Mouse (Mus musculus) liver, adult 2 months (tissue): Measurements from ENCODE around the gene Six5. TPM values are rescaled to one million over a fixed set of nuclear protein-coding genes. Genes with fewer than 3 reads are reported as not detected.

Source experiments
- DNase-seq: peaks from one replicate; pipeline ENCODE4 v3.0.0-alpha.2; 2011; ENCODE audit warnings: low read depth, low spot score; ENCODE audit errors: extremely low read depth
- H3K27ac ChIP-seq: fragments of 200-500 bp; replicated peaks from 2 replicates; pipeline ENCODE4 v1.5.1; 2012; ENCODE audit warnings: low read depth, mild to moderate bottlenecking, control low read depth, inconsistent platforms, low read length; ENCODE audit not compliant: insufficient read depth
- H3K27me3 ChIP-seq: fragments of 200-500 bp; 2 replicates; pipeline ENCODE4 v1.6.1; 2012; ENCODE audit warnings: mild to moderate bottlenecking, moderate library complexity, low read length, inconsistent platforms; ENCODE audit not compliant: control insufficient read depth, insufficient read depth
- H3K36me3 ChIP-seq: fragments of 200-500 bp; 2 replicates; pipeline ENCODE4 v1.6.1; 2012; ENCODE audit warnings: low read length, inconsistent platforms; ENCODE audit not compliant: control insufficient read depth, insufficient read depth
- H3K4me1 ChIP-seq: fragments of 200-500 bp; 2 replicates; pipeline ENCODE4 v1.6.1; 2011; ENCODE audit warnings: low read length; ENCODE audit not compliant: control insufficient read depth, insufficient read depth
- H3K4me3 ChIP-seq: fragments of 200-500 bp; 2 replicates; pipeline ENCODE4 v1.5.1; 2011; ENCODE audit warnings: low read depth, mild to moderate bottlenecking, control low read depth, low read length, moderate library complexity; ENCODE audit not compliant: insufficient read depth
- H3K79me2 ChIP-seq: fragments of 200-500 bp; 2 replicates; pipeline ENCODE4 v1.6.1; 2012; ENCODE audit warnings: inconsistent platforms, mild to moderate bottlenecking, low read length, moderate library complexity; ENCODE audit not compliant: control insufficient read depth, insufficient read depth
- H3K9ac ChIP-seq: fragments of 200-500 bp; 2 replicates; pipeline ENCODE4 v1.6.1; 2012; ENCODE audit warnings: low read depth, mild to moderate bottlenecking, control low read depth, inconsistent platforms, low read length
- CTCF ChIP-seq: fragments of 200-500 bp; IDR thresholded peaks from 2 replicates; pipeline ENCODE4 v1.5.1; 2011; ENCODE audit warnings: low read depth, low read length, control low read depth
- POLR2A ChIP-seq: fragments of 200-500 bp; IDR thresholded peaks from 2 replicates; pipeline ENCODE4 v1.6.1; 2011; ENCODE audit warnings: low read length, control low read depth; ENCODE audit not compliant: insufficient read depth; ENCODE audit errors: extremely low read depth
- WGBS: fragments of 180-500 bp; shearing (Covaris S2); methylation state at CpG from one replicate; pipeline ENCODE4 v1.1.7; 2018; 5-methylcytosine and 5-hydroxymethylcytosine counted together
- polyA plus RNA-seq: library from polyadenylated mRNA; depleted of rRNA; stranded (reverse); fragments of >200 nt; gene quantifications from 2 replicates; pipeline ENCODE4 v1.2.3, GENCODE M21; 2012
- total RNA-seq: library from RNA; depleted of rRNA; stranded (reverse); fragments of >200 nt; gene quantifications from 2 replicates; pipeline ENCODE4 v1.2.3, GENCODE M21; 2014

Gene Six5
- total and polyA plus RNA-seq, 2 experiments: 1.8 to 8.7 TPM

DNA sequence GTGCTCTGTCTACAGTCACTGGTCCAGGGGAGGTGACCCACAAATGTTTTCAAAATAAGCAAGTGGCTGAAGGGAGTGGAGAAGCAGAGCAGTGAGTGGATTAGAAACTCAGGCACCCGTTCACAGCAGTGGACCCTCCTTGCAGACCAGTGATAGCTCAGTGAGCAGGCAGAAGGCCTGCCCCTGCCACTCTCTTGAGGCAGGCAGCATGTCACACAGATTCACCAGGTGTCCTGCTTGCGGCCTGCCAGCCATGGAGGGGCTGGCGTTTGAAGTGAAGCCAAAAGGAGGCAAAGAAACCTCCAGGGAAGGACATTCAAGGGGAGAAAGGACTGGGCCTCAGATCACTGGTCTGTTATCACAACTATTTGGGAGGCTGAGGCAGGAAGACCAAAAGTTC is 15.7 kb upstream of the Six5 start:
- H3K4me1 ChIP-seq: peaks cover 10% of the 10 kb centered on the region
- no peak for TF ChIP-seq CTCF
- no peak for TF ChIP-seq POLR2A

DNA sequence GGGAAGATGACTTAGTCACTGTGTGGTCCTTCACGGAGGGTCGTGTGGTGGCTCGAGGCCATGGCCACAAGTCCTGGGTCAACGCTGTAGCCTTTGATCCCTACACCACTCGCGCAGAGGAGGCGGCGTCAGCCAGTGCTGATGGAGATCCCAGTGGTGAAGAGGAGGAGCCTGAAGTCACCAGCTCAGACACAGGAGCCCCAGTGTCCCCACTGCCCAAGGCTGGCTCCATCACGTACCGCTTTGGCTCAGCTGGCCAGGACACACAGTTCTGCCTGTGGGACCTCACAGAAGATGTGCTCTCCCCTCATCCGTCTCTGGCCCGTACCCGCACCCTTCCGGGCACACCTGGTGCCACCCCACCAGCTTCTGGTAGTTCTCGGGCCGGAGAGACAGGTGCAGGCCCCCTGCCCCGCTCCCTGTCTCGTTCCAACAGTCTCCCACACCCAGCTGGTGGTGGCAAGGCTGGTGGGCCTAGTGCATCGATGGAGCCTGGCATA is 13.9 kb upstream of the Six5 start:
- Histone ChIP-seq H3K36me3 (no peaks in the 10 kb centered on the region), H3K79me2 (no peaks in the 10 kb centered on the region), H3K4me1 (peaks cover 8% of the 10 kb centered on the region; the same call in 1 of the 2 replicates), H3K9ac (no peak overlapping the region), H3K4me3 (no peak overlapping the region), H3K27ac (no peak overlapping the region), H3K27me3 (no peaks in the 10 kb centered on the region)
- DNase-seq: no peak
- WGBS: 85% methylated on average over 19 of the region's 19 CpGs
- no peak for TF ChIP-seq POLR2A
- no peak for TF ChIP-seq CTCF

More for the DNA sequence above, 15.7 kb upstream of the Six5 start:
- H3K27ac ChIP-seq: peak overlapping the region; percentile 15; the same call in 1 of the 2 replicates
- no peak for DNase-seq
- WGBS: 86% methylated on average over 3 of the region's 3 CpGs
- no peaks in the 10 kb centered on the region for H3K27me3 ChIP-seq
- H3K79me2 ChIP-seq: no peaks in the 10 kb centered on the region
- H3K4me3 ChIP-seq: no peak overlapping the region
- no peak overlapping the region for H3K9ac ChIP-seq
- no peaks in the 10 kb centered on the region for H3K36me3 ChIP-seq

DNA sequence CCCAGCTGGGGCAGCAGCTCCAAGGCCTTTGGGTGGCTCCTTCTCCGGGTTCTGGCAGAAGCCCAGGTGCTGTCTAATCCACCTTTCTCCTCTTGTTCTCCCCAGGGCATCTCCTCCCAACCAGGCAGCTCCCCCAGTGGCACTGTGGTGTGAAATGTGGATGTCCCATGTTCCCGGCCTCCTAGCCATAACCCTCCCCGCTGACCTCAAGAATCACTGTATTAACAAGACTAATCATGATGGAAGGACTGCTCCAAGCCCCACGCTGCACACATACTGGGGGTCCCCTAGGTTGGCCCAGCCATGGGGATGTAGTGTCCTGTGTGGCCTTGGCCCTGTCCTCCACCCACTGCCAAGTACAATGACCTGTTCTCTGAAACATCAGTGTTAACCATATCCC is 12.2 kb upstream of the Six5 start:
- no peaks in the 10 kb centered on the region for H3K27me3 ChIP-seq
- H3K27ac ChIP-seq: no peak overlapping the region
- DNase-seq: no peak
- no peak overlapping the region for H3K4me3 ChIP-seq
- H3K36me3 ChIP-seq: no peaks in the 10 kb centered on the region
- peaks cover 9% of the 10 kb centered on the region for H3K4me1 ChIP-seq
- 83% methylated on average over 4 of the region's 4 CpGs for WGBS
- TF ChIP-seq CTCF: no peak
- no peak for TF ChIP-seq POLR2A
- no peaks in the 10 kb centered on the region for H3K79me2 ChIP-seq
- peak overlapping the region; percentile 29; the same call in 1 of the 2 replicates for H3K9ac ChIP-seq

DNA sequence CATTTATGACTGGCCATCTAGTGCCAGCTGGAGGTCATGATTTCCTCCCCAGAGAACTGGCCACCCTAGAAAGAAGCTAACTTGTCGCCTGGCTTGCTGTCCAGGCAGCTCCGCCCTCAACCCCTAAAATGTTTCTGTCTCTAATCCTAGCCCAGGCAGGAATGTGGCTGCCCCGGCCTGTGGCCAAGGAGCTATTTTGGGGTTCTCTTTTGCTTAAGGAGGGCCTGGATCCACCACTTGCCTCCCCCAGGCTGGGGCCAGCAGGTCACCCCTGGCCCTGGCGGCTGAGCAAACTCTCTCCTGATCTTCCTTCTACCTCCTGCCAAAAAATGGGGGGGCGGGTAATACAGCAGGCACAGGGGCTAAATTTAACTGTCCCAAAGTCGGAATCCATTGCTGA is 11.3 kb upstream of the Six5 start:
- no peak for DNase-seq
- Histone ChIP-seq H3K27ac (no peak overlapping the region), H3K36me3 (no peaks in the 10 kb centered on the region), H3K79me2 (no peaks in the 10 kb centered on the region), H3K27me3 (no peaks in the 10 kb centered on the region), H3K4me3 (no peak overlapping the region), H3K4me1 (peaks cover 5% of the 10 kb centered on the region), H3K9ac (no peak overlapping the region)
- TF ChIP-seq POLR2A (no peak), CTCF (no peak)
- 38% methylated on average over 6 of the region's 6 CpGs for WGBS

DNA sequence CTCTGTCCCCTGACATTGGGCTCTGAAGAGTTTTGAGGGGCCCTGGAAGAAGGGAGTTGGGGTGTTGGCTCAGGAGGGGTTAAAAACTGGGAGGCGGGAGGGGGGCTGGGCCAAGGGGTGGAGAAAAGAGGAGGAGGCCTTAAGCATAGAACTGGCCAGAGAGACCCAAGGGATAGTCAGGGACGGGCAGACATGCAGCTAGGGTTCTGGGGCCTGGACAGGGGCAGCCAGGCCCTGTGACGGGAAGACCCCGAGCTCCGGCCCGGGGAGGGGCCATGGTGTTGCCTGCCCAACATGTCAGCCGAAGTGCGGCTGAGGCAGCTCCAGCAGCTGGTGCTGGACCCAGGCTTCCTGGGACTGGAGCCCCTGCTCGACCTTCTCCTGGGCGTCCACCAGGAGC is 10.7 kb upstream of the Six5 start, which contains the start of gene Dmpk:
Dmpk (plus strand) TSS at position 149 of the 400 bp plus-strand sequence.
- WGBS: 40% methylated on average over 10 of the region's 10 CpGs
- Histone ChIP-seq H3K4me3 (peak within 1 kb of the TSS; percentile 62), H3K27ac (peak within 1 kb of the TSS; percentile 70), H3K79me2 (no peaks in the 10 kb centered on the region), H3K4me1 (peaks cover 4% of the 10 kb centered on the region), H3K9ac (peak within 1 kb of the TSS; percentile 74), H3K27me3 (no peaks in the 10 kb centered on the region), H3K36me3 (no peaks in the 10 kb centered on the region)
- DNase-seq: no peak
- TF ChIP-seq POLR2A (peak; percentile 59), CTCF (no peak)

DNA sequence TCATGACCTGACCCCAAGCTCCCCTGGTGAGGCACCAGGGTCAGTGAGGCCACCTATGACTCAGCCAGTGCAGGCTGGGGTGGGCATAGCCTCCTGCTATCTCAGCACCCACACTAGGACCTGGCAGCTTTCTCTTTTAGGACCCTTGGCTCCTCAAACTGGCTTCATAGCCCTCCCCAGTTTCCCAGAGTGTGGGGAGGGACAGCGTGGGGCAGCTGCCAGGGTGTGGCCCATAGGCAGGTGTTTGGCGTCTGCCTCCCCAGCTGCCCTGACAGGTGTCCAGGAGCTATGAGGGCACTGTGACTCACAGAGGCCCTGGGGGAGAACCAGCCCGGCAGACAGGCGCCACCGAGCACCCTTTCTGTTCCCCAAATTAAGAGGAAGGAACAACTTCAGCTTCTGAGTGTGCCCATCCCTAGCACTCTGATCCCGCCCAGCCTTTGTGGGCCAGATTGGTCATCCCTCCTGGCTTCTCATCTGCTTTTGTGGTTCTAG is 10.1 kb upstream of the Six5 start:
- WGBS: 61% methylated on average over 6 of the region's 6 CpGs
- peak overlapping the region; percentile 74 for H3K9ac ChIP-seq

More for the DNA sequence above, 10.1 kb upstream of the Six5 start:
- peak overlapping the region; percentile 62 for H3K4me3 ChIP-seq
- DNase-seq: peak; percentile 31
- H3K27me3 ChIP-seq: no peaks in the 10 kb centered on the region
- no peak for TF ChIP-seq POLR2A
- no peak for TF ChIP-seq CTCF
- H3K36me3 ChIP-seq: no peaks in the 10 kb centered on the region
- peaks cover 4% of the 10 kb centered on the region for H3K4me1 ChIP-seq
- H3K27ac ChIP-seq: peak overlapping the region; percentile 70
- H3K79me2 ChIP-seq: no peaks in the 10 kb centered on the region
